Mouse (Mus musculus): ENCODE measurements around the gene Klc3.

Klc3 gene

DNA sequence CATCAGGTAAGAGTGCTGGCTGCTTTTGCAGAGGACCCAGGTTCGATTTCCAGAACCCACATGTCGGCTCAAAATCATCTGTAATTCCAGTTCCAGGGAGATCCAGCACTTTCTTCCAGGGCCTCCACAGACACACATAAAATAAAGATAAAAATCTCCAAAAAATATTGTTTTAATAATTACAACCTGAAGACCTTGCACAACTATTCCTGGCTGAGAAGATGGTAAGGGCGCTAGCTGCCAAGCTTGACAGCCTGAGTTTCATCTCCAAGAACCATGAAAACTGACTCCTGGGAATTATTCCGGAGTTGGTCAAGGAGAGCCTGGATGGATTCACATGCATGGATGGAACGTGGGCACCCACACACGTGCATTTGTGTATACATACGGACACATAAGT, 572 bp upstream of the Klc3 start, which contains the start of gene Ckm:
Gene Ckm, plus strand, starts transcription at position 301 of the 400 bp plus-strand sequence.
- no peak for DNase-seq

DNA sequence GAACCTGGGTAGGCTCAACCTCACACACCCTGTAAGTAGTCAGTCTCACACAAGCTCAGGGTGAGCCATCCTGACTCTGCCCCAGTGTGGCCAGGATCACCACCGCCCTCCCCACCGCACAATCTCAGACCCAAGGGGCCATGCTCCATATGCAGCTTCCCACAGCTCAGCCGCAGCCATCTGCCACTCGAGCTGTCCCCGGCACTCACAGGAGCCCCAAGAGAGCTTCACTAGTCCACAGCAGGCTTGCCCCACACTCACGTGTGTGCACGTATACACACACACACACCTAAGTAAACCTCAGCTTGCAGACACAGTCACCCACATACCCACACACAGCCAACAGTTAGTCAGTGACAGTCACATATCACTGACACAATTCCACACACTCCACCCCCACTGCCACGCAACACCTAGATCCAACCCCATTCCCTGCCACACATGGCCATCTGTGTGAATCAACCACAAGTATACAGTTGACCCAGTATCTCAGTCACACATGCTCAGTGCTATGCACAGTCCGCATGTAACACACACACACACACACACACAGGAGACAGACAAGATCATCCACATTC, 1.3 kb downstream of the Klc3 start:
- DNase-seq, result no peak

DNA sequence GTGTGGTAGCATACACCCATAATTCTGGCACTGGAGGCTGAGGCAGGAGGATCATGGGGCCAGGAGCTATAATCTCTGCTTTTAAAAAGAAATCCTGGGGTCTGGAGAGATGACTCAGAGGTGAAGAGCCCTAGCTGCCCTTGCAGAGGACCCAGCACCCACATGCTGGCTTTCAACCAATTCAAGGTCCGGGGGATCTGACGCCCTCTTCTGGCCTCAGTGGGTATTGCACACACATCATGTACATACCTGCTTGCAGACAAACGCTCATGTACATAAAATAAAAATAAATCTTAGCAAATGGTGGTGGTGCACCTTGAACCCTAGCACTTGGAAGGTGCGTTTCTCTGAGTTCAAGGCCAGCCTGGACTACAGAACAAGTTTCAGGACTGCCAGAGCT, 3.0 kb downstream of the Klc3 start:
- no peak for DNase-seq

DNA sequence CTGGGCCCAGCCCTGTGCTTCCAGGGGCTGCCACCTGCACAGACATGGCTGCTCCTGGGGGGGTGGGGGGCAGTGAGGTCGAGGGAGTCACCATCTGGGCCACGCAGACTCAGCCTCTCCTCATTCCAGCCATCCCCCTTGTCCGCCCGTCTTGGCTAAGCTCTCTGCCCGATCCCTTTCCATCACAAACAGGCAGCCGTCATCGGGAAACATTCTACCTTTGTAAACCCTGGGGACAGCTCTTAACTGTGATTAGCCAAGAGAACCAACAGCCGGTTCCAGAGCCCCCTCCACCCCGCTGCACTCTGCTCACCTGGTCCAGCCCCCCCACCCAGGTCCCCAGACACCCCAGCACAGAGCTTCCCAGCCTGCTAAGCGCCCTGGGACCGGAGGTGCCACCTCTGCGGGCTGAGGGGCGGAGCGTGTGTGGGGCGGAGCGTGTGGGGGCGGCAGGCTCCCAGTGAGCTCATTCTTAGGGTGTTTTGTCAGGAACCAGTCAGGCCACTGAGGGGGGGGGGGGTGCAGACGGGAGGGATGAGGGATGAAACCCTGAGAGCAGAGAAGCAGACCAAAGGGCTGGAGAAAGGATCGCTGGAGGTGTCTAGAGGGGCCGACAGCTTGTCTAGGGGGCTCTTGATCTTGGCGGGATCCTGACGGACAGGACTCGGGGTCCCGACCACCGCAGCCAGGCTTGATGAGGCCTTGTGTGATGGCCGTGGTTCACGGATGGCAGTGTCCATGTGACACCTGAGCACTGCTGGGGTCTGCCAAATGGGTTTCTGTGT, 4.2 kb downstream of the Klc3 start:
- DNase-seq, result no peak

DNA sequence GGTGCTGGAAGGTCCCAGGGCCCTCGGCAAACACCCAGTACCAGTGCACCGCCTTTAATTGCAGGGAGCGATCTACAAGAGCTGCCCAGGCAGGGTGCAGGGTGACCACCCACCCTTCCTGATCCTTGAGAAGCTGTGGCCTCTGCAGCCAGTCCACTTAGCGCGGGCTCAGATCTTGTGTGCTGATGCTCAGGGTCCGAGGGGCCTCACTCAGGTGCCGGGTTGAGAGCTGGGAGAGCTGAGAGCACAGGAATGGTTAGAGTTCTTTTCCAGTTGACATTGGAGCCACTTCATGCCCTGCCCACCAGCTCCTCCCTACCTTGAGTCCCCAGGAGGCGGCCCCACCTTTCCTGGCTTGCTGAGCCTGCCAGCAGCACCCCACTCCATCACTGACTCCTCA, 9.4 kb downstream of the Klc3 start:
- DNase-seq, result no peak

DNA sequence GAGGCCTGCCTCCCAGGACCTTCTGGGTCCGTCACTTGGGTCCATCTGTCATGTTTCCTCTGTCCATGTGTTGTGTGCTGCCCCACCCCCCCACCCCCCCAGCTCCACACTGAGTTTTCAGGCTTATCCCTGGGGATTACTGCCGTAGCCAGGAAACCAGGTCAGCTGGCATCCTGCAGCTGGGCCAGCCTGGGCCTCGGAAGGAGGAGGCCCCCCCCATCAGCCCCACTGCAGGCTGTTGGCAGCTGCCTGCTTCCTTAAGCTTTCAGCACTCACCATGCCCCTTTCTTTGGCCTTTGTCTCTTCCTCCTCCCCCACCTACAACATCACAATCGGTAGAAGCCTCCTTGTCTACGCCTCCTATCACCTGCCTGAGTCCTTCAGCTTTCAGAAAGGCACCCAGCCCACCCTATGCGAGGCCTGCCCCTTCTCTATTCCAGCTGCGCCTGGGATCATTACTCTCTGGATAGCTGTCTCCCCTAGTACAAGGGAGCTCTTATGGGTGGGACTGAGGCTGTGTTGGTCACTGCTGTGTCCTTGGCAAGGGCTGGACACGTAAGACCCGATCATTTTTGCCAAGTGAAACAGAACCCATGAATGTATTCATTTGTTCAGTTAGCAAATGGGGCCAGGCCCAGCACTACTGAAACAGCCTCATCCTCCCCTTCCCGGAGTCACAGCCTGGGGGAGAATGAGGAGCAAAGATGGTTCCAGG, 15.0 kb downstream of the Klc3 start:
- DNase-seq, result no peak

DNA sequence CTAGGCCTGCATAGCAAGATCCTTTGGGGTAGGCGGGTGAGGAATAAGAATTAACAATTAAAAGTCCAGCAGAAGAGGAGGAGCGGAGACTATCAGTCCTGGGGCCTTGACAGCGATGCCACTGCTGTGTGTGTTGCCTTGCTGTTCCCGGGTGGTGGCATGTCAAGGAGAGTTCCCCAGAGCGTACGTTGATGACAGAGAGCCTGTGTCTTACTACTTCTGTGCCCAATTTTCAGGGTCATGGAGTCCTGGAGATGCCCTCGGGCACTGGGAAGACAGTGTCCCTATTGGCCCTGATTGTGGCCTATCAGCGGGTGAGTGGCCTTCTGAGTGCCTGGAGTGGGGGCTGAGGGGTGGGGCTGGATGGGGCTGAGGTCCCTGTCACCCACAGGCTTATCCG, 20.2 kb downstream of the Klc3 start:
- DNase-seq, result no peak

DNA sequence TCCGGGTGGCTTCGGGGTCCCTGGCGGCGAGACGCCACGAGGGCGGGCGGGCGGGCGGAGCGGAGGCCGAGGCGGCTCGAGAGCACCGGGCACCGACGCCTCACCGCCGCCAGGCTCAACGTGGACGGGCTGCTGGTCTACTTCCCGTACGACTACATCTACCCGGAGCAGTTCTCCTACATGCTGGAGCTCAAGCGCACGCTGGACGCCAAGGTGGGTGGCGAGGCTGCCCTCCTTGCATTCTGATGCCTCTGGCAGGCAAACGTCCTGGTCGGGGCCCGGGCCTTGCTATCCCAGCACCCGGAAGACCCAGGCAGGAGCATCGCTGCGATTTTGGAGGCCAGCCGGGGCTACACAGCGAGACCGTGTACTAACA, 21.8 kb downstream of the Klc3 start:
- peak; percentile 45 for DNase-seq

DNA sequence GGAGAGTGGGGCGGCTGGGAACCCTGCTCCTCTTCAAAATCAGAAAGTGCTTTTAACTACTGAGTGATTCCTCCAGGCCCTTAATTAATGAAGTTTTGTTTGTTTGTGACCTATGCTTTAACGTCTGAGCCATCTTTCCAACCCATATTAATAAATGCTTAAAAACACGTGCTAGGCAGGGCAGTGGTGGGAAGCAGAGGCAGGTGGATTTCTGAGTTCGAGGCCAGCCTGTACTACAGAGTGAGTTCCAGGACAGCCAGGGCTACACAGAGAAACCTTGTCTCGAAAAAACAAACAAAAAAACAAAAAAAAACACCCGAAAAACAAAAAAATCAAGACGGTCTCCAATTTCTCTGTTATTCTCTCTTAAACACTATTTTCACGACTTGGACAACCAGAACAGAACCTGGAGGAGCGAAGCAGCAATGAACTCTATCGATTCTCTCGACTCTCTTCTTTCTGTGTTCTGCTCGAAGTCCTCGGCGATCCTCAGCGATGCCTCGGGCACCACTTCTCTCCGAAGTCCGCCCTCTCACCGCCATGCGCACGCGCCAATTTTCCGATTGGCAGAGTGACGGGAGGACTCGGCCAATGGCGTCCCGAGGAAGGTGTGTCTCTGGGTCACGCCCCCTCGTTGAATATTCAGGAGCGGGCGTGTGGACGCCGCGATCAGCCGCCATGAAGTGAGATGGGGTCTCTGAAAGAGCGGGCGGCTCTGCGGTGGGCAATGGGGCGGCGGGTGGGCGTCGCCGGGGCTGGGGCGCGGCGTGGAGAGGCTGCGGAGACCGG, 22.3 kb downstream of the Klc3 start, which contains the start of gene Ercc2:
Gene Ercc2, plus strand, starts transcription at position 634 of the 789 bp plus-strand sequence.
- DNase-seq, result peak; percentile 97

DNA sequence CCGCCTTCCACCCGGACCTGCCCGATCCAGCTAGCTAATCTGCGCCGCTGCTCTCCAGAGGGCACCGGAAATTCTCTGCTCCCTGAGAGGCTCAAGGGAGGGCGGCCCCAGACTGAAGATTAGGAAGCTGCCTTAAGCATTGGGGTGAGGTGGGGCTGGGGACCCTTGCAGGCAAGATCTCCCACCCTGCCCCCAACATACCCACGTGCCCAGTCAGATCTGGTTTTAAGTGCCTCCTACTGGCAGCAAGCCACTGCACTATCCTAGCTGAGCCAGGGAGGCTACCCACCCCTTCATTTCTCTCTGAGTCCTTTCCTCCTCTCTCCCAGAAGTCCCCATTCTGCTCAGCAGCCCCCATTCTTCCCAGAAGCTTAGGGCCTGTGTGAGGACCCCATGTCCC, 25.9 kb downstream of the Klc3 start:
- DNase-seq, result no peak

DNA sequence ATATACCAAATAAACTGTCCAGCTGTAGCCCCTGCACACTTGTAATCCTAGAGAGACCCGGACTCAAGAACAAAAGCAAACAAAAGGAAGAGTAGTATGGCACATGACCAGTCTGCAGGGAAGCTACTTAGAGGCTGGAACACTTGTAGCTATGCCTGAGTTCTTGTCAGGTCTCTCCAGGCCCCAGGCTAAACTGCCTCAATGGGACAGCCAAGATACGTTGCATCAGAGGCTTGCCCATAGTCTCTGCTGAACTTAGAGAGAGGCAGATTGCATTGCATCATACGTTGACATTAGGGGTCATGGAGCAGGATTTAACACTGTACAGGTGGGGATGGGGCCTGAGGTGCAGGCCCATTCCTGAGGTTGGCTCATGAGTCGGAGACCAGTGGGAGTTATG, 27.9 kb downstream of the Klc3 start:
- DNase-seq, result no peak

DNA sequence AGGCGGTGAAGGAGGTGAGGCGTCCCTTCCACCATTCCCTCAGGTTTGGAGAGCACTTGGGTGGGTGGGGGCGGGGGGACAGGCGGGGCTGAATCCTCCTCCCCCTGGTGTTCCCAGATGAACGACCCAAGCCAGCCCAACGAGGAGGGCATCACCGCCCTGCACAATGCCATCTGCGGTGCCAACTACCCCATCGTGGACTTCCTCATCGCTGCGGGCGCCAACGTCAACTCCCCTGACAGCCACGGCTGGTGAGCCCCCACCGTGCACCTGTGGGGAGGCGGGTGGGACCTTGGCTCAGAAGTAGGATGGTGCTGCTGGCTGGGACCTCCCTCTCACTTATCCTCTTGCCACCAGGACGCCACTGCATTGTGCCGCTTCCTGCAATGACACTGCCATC, 28.5 kb downstream of the Klc3 start:
- DNase-seq, result no peak

DNA sequence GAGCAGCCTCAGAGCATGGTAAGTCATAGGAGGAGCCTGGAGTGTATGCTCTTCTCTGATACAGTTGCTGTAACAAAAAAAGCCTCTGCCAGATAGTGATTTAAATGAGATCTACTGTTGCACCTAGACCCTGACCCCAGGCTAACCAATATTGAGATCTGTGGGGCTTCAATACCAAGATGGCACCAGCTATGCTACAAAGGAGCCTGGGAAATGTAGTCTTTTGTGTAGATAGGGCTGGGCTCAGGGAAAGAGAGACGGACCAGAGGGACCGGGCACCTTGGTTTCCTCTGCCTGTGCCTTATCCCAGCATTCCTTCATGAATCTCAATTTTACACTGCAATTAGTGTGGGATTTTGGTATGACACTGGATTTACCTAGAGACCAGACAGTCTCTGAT, 30.5 kb downstream of the Klc3 start:
- DNase-seq, result no peak

DNA sequence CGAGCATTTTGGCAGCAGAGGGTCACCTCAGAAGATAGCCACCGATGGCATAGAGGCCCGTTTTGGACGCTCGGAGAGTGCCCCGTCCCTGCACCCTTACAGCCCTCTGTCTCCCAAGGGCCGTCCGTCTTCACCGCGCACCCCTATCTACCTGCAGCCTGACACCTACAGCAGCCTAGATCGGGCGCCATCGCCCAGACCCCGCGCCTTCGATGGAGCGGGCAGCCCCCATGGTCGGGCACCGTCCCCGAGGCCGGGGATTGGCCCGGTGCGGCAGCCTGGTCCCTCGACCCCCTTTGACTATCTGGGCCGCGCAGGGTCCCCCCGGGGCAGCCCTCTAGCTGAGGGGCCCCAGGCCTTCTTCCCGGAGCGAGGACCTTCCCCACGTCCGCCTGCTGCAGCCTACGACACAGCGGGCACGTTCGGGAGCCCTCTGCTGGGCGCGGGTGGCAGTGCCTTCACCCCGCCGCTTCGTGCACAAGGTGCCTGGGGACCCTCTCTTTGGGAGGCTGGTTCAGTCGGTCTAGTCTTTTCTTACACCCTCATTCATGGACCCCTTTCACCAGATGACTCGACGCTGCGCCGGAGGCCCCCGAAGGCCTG, 34.0 kb downstream of the Klc3 start:
- DNase-seq, result peak; percentile 73

DNA sequence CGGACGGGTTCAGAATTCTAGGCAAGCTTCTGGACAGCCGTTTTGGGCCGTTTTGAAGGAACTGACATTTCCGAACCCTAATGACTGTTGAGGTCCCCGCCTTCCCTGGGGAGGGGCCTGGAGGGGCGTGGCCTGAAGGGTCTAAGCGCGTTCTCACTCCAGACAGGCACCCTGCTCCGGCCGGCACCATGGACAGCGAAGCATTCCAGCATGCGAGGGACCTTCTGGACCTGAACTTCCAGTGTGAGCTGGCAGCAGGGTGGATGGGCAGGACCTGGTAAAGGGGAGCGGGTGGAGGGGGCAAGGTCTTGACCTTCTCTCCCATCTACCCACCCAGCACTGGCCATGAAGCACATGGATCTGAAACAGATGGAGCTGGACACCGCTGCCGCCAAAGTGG, 35.5 kb downstream of the Klc3 start:
- DNase-seq, result peak; percentile 52

DNA sequence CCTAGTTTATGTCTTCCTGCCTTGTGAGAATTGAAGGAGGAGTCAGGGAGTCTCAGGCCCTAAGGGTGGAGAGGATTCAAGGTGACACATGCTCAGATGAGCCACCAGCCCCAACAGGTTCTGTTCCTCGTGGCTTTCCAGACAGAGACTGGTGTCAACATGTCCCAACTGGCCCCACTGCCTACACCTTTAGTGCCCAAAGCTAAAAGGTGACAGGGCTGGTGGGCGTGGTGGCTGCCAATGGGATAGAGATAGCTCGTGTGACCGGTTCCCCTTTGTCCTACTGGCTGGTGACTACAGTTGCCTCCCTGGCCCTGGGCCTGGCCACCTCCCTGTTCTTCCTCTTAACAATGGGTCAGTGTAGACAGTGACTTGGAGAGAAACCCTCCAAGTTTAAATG, 38.5 kb downstream of the Klc3 start:
- DNase-seq, result no peak

DNA sequence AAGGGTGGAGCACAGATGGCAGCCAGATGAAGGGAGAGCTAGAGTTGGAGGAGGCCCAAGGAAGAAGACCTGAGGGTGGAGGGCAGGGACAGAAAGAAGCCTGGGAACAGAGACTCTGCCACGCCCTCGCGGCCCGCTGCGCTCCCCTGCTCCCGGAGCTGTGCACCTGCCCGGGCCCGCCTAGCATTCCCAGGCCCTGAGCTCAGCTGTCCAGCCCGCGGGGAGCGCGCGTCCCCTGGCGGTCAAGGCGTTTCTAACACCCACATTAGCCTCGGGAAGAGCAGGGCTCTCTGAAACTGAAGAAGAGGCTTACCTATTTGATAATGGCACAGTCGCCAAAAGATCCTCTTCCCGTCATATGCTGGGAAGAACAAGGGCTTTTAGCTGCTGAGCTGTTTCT, 40.0 kb downstream of the Klc3 start:
- peak; percentile 83 for DNase-seq

DNA sequence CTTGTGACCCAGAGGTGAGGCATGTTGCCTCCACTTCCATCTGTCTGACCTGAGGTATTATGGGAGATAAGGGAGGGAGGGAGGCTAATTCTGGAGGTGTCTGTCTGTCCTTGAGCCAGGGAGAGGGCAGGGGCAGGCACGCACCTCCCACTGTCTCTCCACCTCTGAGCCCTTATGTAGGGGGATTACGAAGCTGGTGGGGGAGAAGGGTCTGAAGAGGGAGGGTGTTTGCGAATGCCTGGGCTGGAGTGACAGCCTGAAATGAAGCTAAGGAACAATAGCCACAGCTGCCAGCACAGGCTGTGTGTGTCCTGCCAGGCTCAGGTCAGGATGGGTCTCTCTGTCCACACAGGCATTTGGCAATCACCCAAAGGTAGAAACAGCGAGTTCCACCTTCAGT, 41.6 kb downstream of the Klc3 start:
- DNase-seq, result peak; percentile 72

DNA sequence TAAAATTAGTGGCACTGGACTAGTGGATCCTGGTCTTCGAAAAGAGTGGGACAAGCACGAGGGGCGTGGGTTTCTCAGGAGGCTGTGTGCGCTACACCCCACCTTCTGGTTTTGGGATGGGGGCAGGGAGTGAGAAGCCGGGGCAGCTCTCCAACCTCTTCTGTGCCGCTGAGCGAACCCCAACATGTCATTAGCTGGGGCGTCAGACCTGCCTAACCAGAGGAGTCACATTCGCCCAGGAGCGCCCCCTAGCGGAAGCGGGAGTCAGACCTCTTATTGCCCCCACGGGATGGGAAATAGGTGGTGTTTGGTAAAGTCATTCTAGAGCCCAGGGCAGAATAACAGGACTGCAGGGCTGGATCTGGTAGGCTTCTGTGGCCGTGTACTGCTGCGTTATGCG, 42.2 kb downstream of the Klc3 start:
- peak; percentile 83 for DNase-seq

DNA sequence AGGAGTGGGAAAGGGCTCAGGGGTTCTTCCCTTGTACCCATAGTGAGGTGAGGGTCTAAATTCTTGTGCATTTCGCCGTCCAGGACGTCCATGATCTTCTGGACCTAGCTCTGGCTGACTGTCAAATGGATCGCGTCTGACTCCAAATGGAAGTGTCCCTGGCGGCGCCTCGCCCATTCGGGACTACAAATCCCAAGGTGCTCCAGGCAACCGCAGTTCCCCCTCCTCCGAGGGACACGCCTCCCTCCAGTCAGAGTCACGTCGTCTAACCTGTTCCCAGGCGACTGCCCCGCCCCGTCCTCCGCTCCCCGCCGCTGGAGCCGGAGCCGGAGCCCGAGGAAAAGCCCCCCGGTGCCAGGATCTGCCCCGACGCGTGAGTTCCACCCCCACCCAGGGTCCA, 43.0 kb downstream of the Klc3 start:
- DNase-seq, result peak; percentile 95

DNA sequence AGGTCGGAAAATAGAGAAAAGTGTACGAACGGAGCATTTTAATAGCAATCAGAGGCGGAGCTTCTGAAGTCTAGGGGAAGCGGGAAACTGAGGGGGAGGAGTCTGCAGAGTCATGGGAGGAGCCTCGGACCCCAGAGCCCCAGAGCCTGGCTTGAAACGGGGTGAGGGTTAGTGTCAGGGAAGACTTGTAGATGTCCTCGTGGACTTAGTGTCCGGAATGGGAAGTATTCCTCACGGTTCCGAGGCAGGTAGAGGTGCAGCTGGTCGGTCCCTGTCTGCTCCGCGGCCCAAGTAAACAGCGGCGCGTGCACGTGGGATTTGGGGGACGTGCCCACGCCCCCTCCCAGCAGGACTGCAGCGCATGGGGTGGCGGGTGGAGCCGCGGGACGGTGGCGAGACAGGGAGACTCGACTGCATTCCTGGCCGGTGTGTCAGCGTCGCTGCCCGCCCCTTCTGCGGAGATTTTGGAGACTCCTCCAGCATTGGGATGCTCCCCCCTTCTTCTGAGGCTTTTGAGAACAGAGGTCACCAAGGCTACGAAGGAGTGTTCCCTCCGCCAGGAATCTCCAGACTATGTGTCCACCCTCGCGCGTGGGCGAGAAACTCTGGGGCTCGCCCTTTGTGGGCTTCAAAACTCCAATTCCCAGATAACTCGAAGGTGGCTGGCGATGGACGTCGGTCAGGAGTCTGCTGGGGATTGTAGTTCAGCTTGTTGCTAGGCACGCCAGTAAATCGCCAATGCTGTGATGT, 43.8 kb downstream of the Klc3 start:
- DNase-seq, result peak; percentile 84

DNA sequence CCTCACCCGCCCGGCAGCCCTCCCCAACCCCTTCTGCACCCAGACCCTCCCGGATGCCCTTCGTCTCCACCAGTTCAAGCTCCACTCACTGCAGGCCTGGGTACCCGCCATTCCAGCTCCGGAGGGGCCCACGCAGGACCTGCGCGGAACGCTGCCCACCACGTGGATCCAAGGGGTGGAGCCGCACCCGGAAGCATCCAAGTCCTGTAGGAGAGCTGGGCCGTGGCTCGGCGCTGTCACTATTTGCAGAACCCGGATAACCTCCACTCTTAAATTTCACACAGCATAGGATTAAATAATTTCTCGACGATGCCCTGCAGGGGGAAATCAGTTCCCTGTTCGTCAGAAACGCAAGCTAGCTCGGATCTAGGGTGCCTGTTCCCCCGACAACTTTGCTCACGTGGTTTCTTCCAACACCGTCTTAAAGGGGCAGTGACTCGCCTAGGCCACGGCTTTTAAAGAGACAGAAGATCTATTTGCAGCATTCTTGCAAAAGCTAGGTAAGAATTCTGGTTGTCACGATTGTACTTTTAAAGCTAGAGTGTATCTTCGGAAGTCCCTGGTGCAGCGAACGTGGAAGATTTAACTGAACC, 44.5 kb downstream of the Klc3 start, which contains the start of the genes Cd3eap and Ppp1r13l:
Gene Cd3eap, minus strand, starts transcription at position 185 of the 593 bp plus-strand sequence.
Gene Ppp1r13l, plus strand, starts transcription at position 451 of the 593 bp plus-strand sequence.
- peak; percentile 89 for DNase-seq
